Mouse (Mus musculus) c-Kit-negative CD71-positive TER-119-positive erythroid progenitor cells, embryonic 14.5 days (primary cell): ENCODE results near the gene Pianp.
"Not testable (repeated sequence)": the region's sequence is repeated elsewhere in the genome, so short reads cannot be mapped to it uniquely, and the experiment has no call there.

Experiments
- DNase-seq: peaks from one replicate; pipeline ENCODE4 v3.0.0-alpha.2; 2013; ENCODE audit warnings: low read depth, low spot score

The Pianp gene

GRCm38 (mm10) chr6:125008060-125008459 is 11.6 kb downstream of the Pianp start:
- no peak for DNase-seq

DNA sequence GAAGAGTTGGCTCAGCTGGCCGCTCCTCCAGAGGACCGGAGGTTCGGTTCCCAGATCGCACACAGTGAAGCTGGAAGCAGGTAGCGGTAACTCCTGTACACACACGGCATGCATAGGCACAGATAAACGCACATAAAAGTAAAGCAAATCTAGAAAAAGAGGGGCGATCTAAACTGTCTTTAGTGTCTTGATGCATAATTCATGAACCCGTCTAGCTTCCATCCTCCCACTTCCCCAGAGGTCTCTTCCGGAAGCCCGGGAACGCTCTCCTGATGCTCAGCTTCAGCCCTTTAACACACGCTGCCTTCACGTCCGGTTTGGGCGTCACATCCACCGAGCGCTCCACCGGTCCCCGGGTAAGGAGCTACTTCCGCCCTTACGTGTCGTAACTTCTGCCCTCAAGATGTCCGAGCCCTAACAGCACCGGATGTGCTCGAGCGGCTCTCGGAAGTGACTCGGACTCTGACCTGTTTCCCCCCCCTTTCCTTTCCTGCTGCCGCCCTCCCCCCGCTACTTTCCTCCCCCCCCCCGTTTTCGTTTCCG is 12.2 kb downstream of the Pianp start:
- peak; percentile 83 for DNase-seq

GRCm38 (mm10) chr6:125009129-125009180 is 12.5 kb downstream of the Pianp start, which contains the start of gene Zfp384:
Zfp384 (plus strand) TSS chr6:125009145.
- no peak for DNase-seq

GRCm38 (mm10) chr6:125009181-125010073 is 12.9 kb downstream of the Pianp start:
- peak; percentile 49 for DNase-seq

DNA sequence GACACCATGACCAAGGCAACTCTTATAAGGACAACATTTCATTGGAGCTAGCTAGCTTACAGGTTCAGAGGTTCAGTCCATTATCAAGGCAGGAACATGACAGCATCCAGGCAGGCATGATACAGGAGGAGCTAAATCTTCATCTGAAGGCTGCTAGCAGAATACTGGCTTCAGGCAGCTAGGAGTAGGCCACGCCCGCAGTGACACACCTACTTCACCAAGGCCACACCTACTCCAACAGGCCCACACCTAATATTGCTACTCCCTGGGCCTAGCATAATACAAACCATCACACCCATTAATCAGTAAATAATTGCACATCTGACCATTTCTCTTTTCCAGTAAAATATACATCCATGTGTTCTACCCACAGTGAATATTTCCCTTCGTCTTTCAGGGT is 21.2 kb downstream of the Pianp start:
- DNase-seq, result peak; percentile 68

DNA sequence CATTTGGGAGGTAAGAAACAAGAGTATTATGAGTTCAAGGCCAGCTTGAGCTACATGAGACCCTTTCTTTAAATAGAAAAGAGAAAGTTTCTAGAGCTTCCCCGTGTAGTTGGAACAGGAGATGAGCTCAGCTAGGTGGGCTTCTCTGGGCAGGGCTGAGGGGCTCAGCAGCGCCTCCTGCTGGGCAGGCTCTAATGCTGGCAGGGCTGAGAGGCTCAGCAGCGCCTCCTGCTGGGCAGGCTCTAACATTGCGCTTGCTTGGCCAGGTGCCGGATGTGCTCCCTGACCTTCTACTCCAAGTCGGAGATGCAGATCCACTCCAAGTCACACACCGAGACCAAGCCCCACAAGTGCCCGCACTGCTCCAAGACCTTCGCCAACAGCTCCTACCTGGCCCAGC is 34.0 kb downstream of the Pianp start:
- not testable (repeated sequence) for DNase-seq

GRCm38 (mm10) chr6:125031604-125032003 is 35.1 kb downstream of the Pianp start:
- DNase-seq, result no peak

GRCm38 (mm10) chr6:125038666-125039065 is 42.2 kb downstream of the Pianp start:
- no peak for DNase-seq

- no peak for DNase-seq
Observed at GRCm38 (mm10) chr6:125039131-125039530, 42.6 kb downstream of the Pianp start.

DNA sequence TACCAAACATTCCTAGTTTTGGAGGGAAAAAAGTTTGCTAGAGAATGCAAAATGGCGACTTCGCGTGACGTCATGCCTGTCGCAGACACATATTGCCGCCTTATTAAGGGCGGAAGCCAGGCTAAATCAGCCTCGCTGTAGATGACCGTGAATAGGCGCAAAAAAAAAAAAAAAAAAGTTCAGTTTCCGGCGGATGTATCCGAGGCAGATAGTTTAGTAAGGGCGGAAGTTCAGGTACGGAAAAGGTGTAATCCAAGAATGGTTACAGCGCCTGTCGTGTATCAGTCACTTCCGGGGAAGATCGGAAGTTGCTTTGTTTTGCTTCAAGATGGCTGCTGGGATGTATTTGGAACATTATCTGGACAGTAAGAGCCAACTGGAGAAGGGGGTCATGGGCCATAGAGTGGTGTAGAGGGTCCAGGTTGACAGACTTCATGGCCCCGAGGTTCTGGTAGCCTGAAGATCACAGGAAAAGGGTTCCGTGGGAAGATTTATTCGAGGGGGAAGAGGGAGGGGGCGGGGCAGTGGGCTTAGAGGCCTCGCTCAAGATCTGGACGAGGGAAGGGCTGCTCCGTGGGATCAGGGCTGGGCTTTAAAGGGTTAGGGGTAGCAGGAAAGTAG is 43.1 kb downstream of the Pianp start, which contains the start of gene Ing4:
TSS of gene Ing4 (plus strand) at position 228 of the 621 bp plus-strand sequence.
- DNase-seq, result peak; percentile 87

GRCm38 (mm10) chr6:125040221-125040620 is 43.7 kb downstream of the Pianp start:
- DNase-seq, result no peak

- no peak for DNase-seq
Observed at GRCm38 (mm10) chr6:125041047-125041446, 44.6 kb downstream of the Pianp start.

GRCm38 (mm10) chr6:125042081-125042480 is 45.6 kb downstream of the Pianp start:
- DNase-seq, result no peak

GRCm38 (mm10) chr6:125046691-125047090 is 50.2 kb downstream of the Pianp start:
- DNase-seq, result peak; percentile 51

DNA sequence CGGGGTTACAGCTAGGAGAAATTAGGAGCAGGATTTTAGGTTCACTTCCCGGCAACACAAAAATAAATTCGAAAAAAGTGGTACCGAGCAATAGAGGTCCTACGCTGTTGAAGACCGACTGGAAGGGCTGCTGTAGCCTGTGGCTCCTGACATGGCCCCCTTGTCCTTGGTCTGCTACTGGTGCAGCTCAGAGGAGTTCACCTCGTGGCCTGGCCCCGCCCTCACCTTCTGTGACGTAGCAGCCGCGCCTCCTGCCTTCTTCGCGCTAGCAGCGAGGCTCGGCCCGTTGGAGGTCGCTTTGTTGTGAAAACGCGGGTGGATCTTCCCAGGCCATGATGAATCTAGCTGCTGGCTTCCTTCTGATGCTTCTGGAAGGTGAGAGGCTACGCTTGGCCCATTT is 53.2 kb downstream of the Pianp start, which contains the start of gene Acrbp:
TSS of gene Acrbp (plus strand) at position 12 of the 400 bp plus-strand sequence.
- no peak for DNase-seq

DNA sequence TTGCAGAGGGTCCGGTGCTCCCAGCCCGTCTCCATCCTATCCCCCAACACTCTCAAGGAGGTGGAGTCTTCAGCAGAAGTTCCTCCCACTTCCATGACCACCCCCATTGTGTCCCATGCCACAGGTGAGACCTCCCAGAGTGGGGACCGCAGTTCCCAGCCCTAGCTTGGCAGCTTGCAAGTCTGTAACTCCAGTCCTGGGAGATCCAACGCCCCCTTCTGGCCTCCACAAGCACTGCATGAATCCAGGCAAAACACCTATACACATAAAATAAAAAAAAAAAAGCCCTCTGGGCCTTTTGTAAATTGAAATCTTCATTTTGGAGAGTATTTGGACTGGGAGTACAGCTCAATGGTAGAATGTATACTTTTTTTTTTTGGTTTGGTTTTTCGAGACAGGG is 54.7 kb downstream of the Pianp start:
- DNase-seq, result no peak
